15 mouse cellular contexts compared by ENCODE assay signal in genomic region chr11:103100361-103100760, GRCm38 (mm10). TPM values are rescaled to one million over a fixed set of nuclear protein-coding genes. Genes with fewer than 3 reads are reported as not detected.
A peak's percentile ranks its signal among the peaks of the same experiment; 100 is the strongest.
DNase-seq lines count a peak whose midpoint lies in the region; ATAC-seq and TF ChIP-seq lines count a peak whose summit lies in the region.
"Had no signal": no experiment of that assay in that cellular context is flagged by ENCODE, and none has a peak within 500 bp of the region (broad histone marks: within the 10 kb centered on the region; RNA-seq: fewer than 3 reads in every experiment).

No protein-coding gene starts in this region.

- WGBS in embryonic facial prominence, embryonic 13.5 days: 70% methylated on average over 8 of the region's 8 CpGs
- 71% methylated on average over 8 of the region's 8 CpGs for WGBS in embryonic facial prominence, embryonic 10.5 days
- 70% methylated on average over 8 of the region's 8 CpGs for WGBS in heart, embryonic 14.5 days
- 74% methylated on average over 8 of the region's 8 CpGs for WGBS in heart, embryonic 10.5 days
- 68% methylated on average over 8 of the region's 8 CpGs for WGBS in heart, postnatal 0 days
- WGBS in midbrain, embryonic 16.5 days: 74% methylated on average over 8 of the region's 8 CpGs

- H3K4me1 ChIP-seq in embryonic facial prominence, embryonic 13.5 days: peaks cover 45% of the 10 kb centered on the region
- H3K4me1 ChIP-seq in embryonic facial prominence, embryonic 10.5 days: peaks cover 69% of the 10 kb centered on the region
- H3K4me1 ChIP-seq in heart, embryonic 14.5 days (ENCODE audit: control insufficient read depth in 2 of 2, insufficient read depth in 2 of 2, low read length in 2 of 2): peaks cover 50 to 64% of the 10 kb centered on the region in 2 experiments
- peaks cover 76% of the 10 kb centered on the region for H3K4me1 ChIP-seq in heart, embryonic 10.5 days
- H3K4me1 ChIP-seq in heart, postnatal 0 days (ENCODE audit: control insufficient read depth, insufficient read depth): peaks cover 48% of the 10 kb centered on the region
- H3K4me1 ChIP-seq in midbrain, embryonic 16.5 days (ENCODE audit: control insufficient read depth, insufficient read depth, low read length): peaks cover 12% of the 10 kb centered on the region; the same call in 1 of the 2 replicates

- TF ChIP-seq EP300 in heart, postnatal 0 days (IDR thresholded peaks at IDR 0.05; ENCODE audit: low read depth): no peak

- ATAC-seq in embryonic facial prominence, embryonic 13.5 days (ENCODE audit: insufficient number of reproducible peaks, insufficient read depth, low FRiP score, low TSS enrichment, low read depth): no peak
- ATAC-seq in heart, embryonic 14.5 days (ENCODE audit: insufficient number of reproducible peaks, insufficient read depth, low FRiP score, low read depth): no peak
- ATAC-seq in heart, postnatal 0 days (ENCODE audit: insufficient read depth, low read depth): no peak
- ATAC-seq in midbrain, embryonic 16.5 days: no peak
- ATAC-seq: forebrain, postnatal 0 days; intestine, embryonic 15.5 days had no signal

- H3K9me3 ChIP-seq in embryonic facial prominence, embryonic 13.5 days: no peaks in the 10 kb centered on the region
- H3K9me3 ChIP-seq in embryonic facial prominence, embryonic 10.5 days: no peaks in the 10 kb centered on the region
- no peaks in the 10 kb centered on the region for H3K9me3 ChIP-seq in heart, embryonic 14.5 days (ENCODE audit: control insufficient read depth, low read length)
- H3K9me3 ChIP-seq in heart, embryonic 10.5 days: no peaks in the 10 kb centered on the region
- no peaks in the 10 kb centered on the region for H3K9me3 ChIP-seq in heart, postnatal 0 days (replicated peaks; ENCODE audit: control insufficient read depth, low read length)
- H3K9me3 ChIP-seq in midbrain, embryonic 16.5 days (replicated peaks; ENCODE audit: control insufficient read depth, low read length, poor library complexity, severe bottlenecking): no peaks in the 10 kb centered on the region
- H3K9me3 ChIP-seq: intestine, embryonic 15.5 days had no signal

- peak overlapping the region; percentile 16; the same call in 1 of the 2 replicates for H3K9ac ChIP-seq in embryonic facial prominence, embryonic 13.5 days
- H3K9ac ChIP-seq in heart, embryonic 14.5 days (ENCODE audit: low read length): no peak overlapping the region
- no peak overlapping the region for H3K9ac ChIP-seq in heart, postnatal 0 days (replicated peaks; ENCODE audit: low read depth, low read length)
- H3K9ac ChIP-seq in midbrain, embryonic 16.5 days (ENCODE audit: low read depth, low read length): no peak overlapping the region

- H3K36me3 ChIP-seq in embryonic facial prominence, embryonic 13.5 days: no peaks in the 10 kb centered on the region
- H3K36me3 ChIP-seq in embryonic facial prominence, embryonic 10.5 days (replicated peaks): no peaks in the 10 kb centered on the region
- no peaks in the 10 kb centered on the region for H3K36me3 ChIP-seq in heart, embryonic 14.5 days (ENCODE audit: control insufficient read depth, insufficient read depth, low read length)
- no peaks in the 10 kb centered on the region for H3K36me3 ChIP-seq in heart, embryonic 10.5 days
- no peaks in the 10 kb centered on the region for H3K36me3 ChIP-seq in heart, postnatal 0 days (replicated peaks; ENCODE audit: control insufficient read depth, insufficient read depth, low read length)
- no peaks in the 10 kb centered on the region for H3K36me3 ChIP-seq in midbrain, embryonic 16.5 days (ENCODE audit: control insufficient read depth, insufficient read depth, low read length)
- H3K36me3 ChIP-seq: intestine, embryonic 15.5 days had no signal

- H3K27ac ChIP-seq in embryonic facial prominence, embryonic 13.5 days: no peak overlapping the region
- no peak overlapping the region for H3K27ac ChIP-seq in embryonic facial prominence, embryonic 10.5 days (replicated peaks)
- no peak overlapping the region for H3K27ac ChIP-seq in heart, embryonic 14.5 days (replicated peaks in 1 of 2; ENCODE audit: control insufficient read depth in 1 of 2, insufficient read depth in 1 of 2, low read depth in 2 of 2, low read length in 2 of 2)
- no peak overlapping the region for H3K27ac ChIP-seq in heart, embryonic 10.5 days
- no peak overlapping the region for H3K27ac ChIP-seq in heart, postnatal 0 days (ENCODE audit: low read depth)
- H3K27ac ChIP-seq in midbrain, embryonic 16.5 days (ENCODE audit: low read length): no peak overlapping the region
- H3K27ac ChIP-seq: intestine, embryonic 15.5 days had no signal

- no peak overlapping the region for H3K4me2 ChIP-seq in embryonic facial prominence, embryonic 13.5 days
- peak overlapping the region; percentile 94 for H3K4me2 ChIP-seq in heart, embryonic 14.5 days (ENCODE audit: low read length)
- peak overlapping the region; percentile 82 for H3K4me2 ChIP-seq in heart, postnatal 0 days (ENCODE audit: low read depth, low read length)
- H3K4me2 ChIP-seq in midbrain, embryonic 16.5 days (ENCODE audit: low read length): no peak overlapping the region

- TF ChIP-seq CTCF in heart, postnatal 0 days (IDR thresholded peaks at IDR 0.05; ENCODE audit: low read depth): no peak

- DNase-seq in embryonic facial prominence, embryonic 10.5 days (ENCODE audit: low spot score): no peak
- no peak for DNase-seq in heart, embryonic 10.5 days (ENCODE audit: low spot score)
- peak; percentile 42 for DNase-seq in A20 (ENCODE audit: low read depth, low spot score)
- DNase-seq in heart, postnatal 0 days (ENCODE audit: low spot score): no peak
- no peak for DNase-seq in neural tube, embryonic 10.5 days (ENCODE audit: extremely low spot score, low spot score)
- DNase-seq: cerebellum, postnatal 25 days; forebrain, postnatal 0 days; layer of hippocampus, adult 9-11 months; right cerebral cortex, postnatal 4 days; thymus, postnatal 4 days had no signal

- peaks cover 67% of the 10 kb centered on the region for H3K27me3 ChIP-seq in embryonic facial prominence, embryonic 13.5 days
- peaks cover 95% of the 10 kb centered on the region for H3K27me3 ChIP-seq in embryonic facial prominence, embryonic 10.5 days (replicated peaks; ENCODE audit: low read depth, poor library complexity, severe bottlenecking)
- H3K27me3 ChIP-seq in heart, embryonic 14.5 days (ENCODE audit: control insufficient read depth, insufficient read depth, low read length): no peaks in the 10 kb centered on the region
- H3K27me3 ChIP-seq in heart, embryonic 10.5 days (ENCODE audit: insufficient read depth, poor library complexity, severe bottlenecking): peaks cover 44% of the 10 kb centered on the region
- no peaks in the 10 kb centered on the region for H3K27me3 ChIP-seq in heart, postnatal 0 days (ENCODE audit: control insufficient read depth, insufficient read depth, low read length)
- H3K27me3 ChIP-seq in midbrain, embryonic 16.5 days (ENCODE audit: control insufficient read depth, insufficient read depth, low read depth, low read length): peaks cover 18% of the 10 kb centered on the region

- H3K4me3 ChIP-seq in embryonic facial prominence, embryonic 13.5 days: no peak overlapping the region
- H3K4me3 ChIP-seq in embryonic facial prominence, embryonic 10.5 days: no peak overlapping the region
- H3K4me3 ChIP-seq in heart, embryonic 14.5 days (ENCODE audit: control insufficient read depth in 1 of 2, insufficient read depth in 1 of 2, low read depth in 1 of 2, low read length in 2 of 2): peak overlapping the region in 1 of 2 experiments; percentile 70; a peak in 3 of 4 replicates
- no peak overlapping the region for H3K4me3 ChIP-seq in heart, embryonic 10.5 days
- peak overlapping the region; percentile 74 for H3K4me3 ChIP-seq in heart, postnatal 0 days (ENCODE audit: low read depth, low read length)
- no peak overlapping the region for H3K4me3 ChIP-seq in midbrain, embryonic 16.5 days (ENCODE audit: low read depth, low read length)

RNA-seq across cellular contexts. Expression of gene Plcd3, which starts 1.1 kb away (rescaled TPM):
- polyA plus RNA-seq in embryonic facial prominence, embryonic 13.5 days (2015; fragmentation: Nextera tagmentation; extraction: Ambion mirVana): 5.3 and 7.2 TPM in 2 replicates
- 1.7 and 2.6 TPM in 2 replicates for polyA plus RNA-seq in embryonic facial prominence, embryonic 10.5 days (2016; fragmentation: Nextera tagmentation; extraction: Ambion mirVana)
- polyA plus RNA-seq in heart, embryonic 14.5 days (2014; fragmentation: Nextera tagmentation; extraction: Ambion mirVana): 6.9 and 7.4 TPM in 2 replicates
- polyA plus RNA-seq in heart, embryonic 10.5 days (2016; fragmentation: Nextera tagmentation; extraction: Ambion mirVana): 3.6 and 4.8 TPM in 2 replicates
- 27.0 and 38.9 TPM in 2 replicates for total RNA-seq in heart, postnatal 0 days (2014; rRNA removed; ENCODE audit: low replicate concordance)
- 14.5 and 16.3 TPM in 2 replicates for polyA plus RNA-seq in heart, postnatal 0 days (2015; fragmentation: Nextera tagmentation; extraction: Ambion mirVana)
- 2.8 and 3.6 TPM in 2 replicates for polyA plus RNA-seq in midbrain, embryonic 16.5 days (2015; fragmentation: Nextera tagmentation; extraction: Ambion mirVana)
- total RNA-seq: monocyte, adult 5-6 weeks had no signal

RNA-seq across cellular contexts. Expression of gene Acbd4, which starts 1.1 kb away (rescaled TPM):
- polyA plus RNA-seq in embryonic facial prominence, embryonic 13.5 days (2015; fragmentation: Nextera tagmentation; extraction: Ambion mirVana): 16.6 and 17.4 TPM in 2 replicates
- 6.3 and 10.1 TPM in 2 replicates for polyA plus RNA-seq in embryonic facial prominence, embryonic 10.5 days (2016; fragmentation: Nextera tagmentation; extraction: Ambion mirVana)
- polyA plus RNA-seq in heart, embryonic 14.5 days (2014; fragmentation: Nextera tagmentation; extraction: Ambion mirVana): 13.3 TPM in 2 replicates
- 9.8 and 10.2 TPM in 2 replicates for polyA plus RNA-seq in heart, embryonic 10.5 days (2016; fragmentation: Nextera tagmentation; extraction: Ambion mirVana)
- total RNA-seq in heart, postnatal 0 days (2014; rRNA removed; ENCODE audit: low replicate concordance): 16.3 and 20.0 TPM in 2 replicates
- polyA plus RNA-seq in heart, postnatal 0 days (2015; fragmentation: Nextera tagmentation; extraction: Ambion mirVana): 21.6 and 22.2 TPM in 2 replicates
- 11.6 and 13.0 TPM in 2 replicates for polyA plus RNA-seq in midbrain, embryonic 16.5 days (2015; fragmentation: Nextera tagmentation; extraction: Ambion mirVana)

RNA-seq across cellular contexts. Expression of gene Hexim1, which starts 15.7 kb away (rescaled TPM):
- 5.2 and 6.9 TPM in 2 replicates for polyA plus RNA-seq in embryonic facial prominence, embryonic 13.5 days (2015; fragmentation: Nextera tagmentation; extraction: Ambion mirVana)
- polyA plus RNA-seq in embryonic facial prominence, embryonic 10.5 days (2016; fragmentation: Nextera tagmentation; extraction: Ambion mirVana): 2.8 and 2.9 TPM in 2 replicates
- 3.4 and 3.7 TPM in 2 replicates for polyA plus RNA-seq in heart, embryonic 14.5 days (2014; fragmentation: Nextera tagmentation; extraction: Ambion mirVana)
- 1.8 and 2.8 TPM in 2 replicates for polyA plus RNA-seq in heart, embryonic 10.5 days (2016; fragmentation: Nextera tagmentation; extraction: Ambion mirVana)
- total RNA-seq in heart, postnatal 0 days (2014; rRNA removed; ENCODE audit: low replicate concordance): 9.0 and 11.0 TPM in 2 replicates
- 3.2 and 3.3 TPM in 2 replicates for polyA plus RNA-seq in heart, postnatal 0 days (2015; fragmentation: Nextera tagmentation; extraction: Ambion mirVana)
- polyA plus RNA-seq in midbrain, embryonic 16.5 days (2015; fragmentation: Nextera tagmentation; extraction: Ambion mirVana): 4.1 and 4.2 TPM in 2 replicates

RNA-seq across cellular contexts. Expression of gene Hexim2, which starts 31.9 kb away (rescaled TPM):
- polyA plus RNA-seq in embryonic facial prominence, embryonic 13.5 days (2015; fragmentation: Nextera tagmentation; extraction: Ambion mirVana): 15.0 and 16.2 TPM in 2 replicates
- 8.4 and 10.9 TPM in 2 replicates for polyA plus RNA-seq in embryonic facial prominence, embryonic 10.5 days (2016; fragmentation: Nextera tagmentation; extraction: Ambion mirVana)
- polyA plus RNA-seq in heart, embryonic 14.5 days (2014; fragmentation: Nextera tagmentation; extraction: Ambion mirVana): 4.1 and 4.6 TPM in 2 replicates
- 6.5 and 7.9 TPM in 2 replicates for polyA plus RNA-seq in heart, embryonic 10.5 days (2016; fragmentation: Nextera tagmentation; extraction: Ambion mirVana)
- 1.6 and 1.7 TPM in 2 replicates for total RNA-seq in heart, postnatal 0 days (2014; rRNA removed; ENCODE audit: low replicate concordance)
- polyA plus RNA-seq in heart, postnatal 0 days (2015; fragmentation: Nextera tagmentation; extraction: Ambion mirVana): 4.2 and 4.9 TPM in 2 replicates
- 29.9 and 37.0 TPM in 2 replicates for polyA plus RNA-seq in midbrain, embryonic 16.5 days (2015; fragmentation: Nextera tagmentation; extraction: Ambion mirVana)
- total RNA-seq: monocyte, adult 5-6 weeks had no signal

Comparison
In these comparisons a context has a peak if more than half of its experiments do, and no peak if none do; other contexts are left out.
1. H3K4me2 ChIP-seq: peak in heart, embryonic 14.5 days (single experiment) and heart, postnatal 0 days (single experiment); none in embryonic facial prominence, embryonic 13.5 days (single experiment) and midbrain, embryonic 16.5 days (single experiment).